Mouse (Mus musculus) gastrocnemius, postnatal 25 days (tissue): Measurements from ENCODE around the gene Asb8. TPM values are rescaled to one million over a fixed set of nuclear protein-coding genes. Genes with fewer than 3 reads are reported as not detected.

Source experiments
- DNase-seq: peaks from one replicate; pipeline ENCODE4 v3.0.0; 2022
- total RNA-seq, 2 experiments: library from RNA; stranded (reverse); gene quantifications; 1 replicate in 1 of 2; 2 replicates in 1 of 2; pipeline ENCODE4 v1.2.3; 2021

Gene Asb8
- total RNA-seq, 2 experiments from 2014 or later = 102 to 145 TPM

- DNase-seq = no peak
Measured at GRCm38 (mm10) chr15:98155944-98156343, 9.5 kb downstream of the Asb8 start.

GRCm38 (mm10) chr15:98155272-98155671 lies 10.2 kb downstream of the Asb8 start:
- no peak for DNase-seq

- no peak for DNase-seq
Measured at GRCm38 (mm10) chr15:98154631-98155030, 10.8 kb downstream of the Asb8 start.

- DNase-seq = no peak
Measured at GRCm38 (mm10) chr15:98154146-98154545, 11.3 kb downstream of the Asb8 start.

GRCm38 (mm10) chr15:98153625-98154024 lies 11.8 kb downstream of the Asb8 start:
- no peak for DNase-seq

GRCm38 (mm10) chr15:98152916-98153315 lies 12.5 kb downstream of the Asb8 start:
- no peak for DNase-seq

GRCm38 (mm10) chr15:98149166-98149602 lies 16.2 kb downstream of the Asb8 start:
- peak; percentile 67 for DNase-seq

GRCm38 (mm10) chr15:98148356-98148755 lies 17.1 kb downstream of the Asb8 start:
- no peak for DNase-seq

GRCm38 (mm10) chr15:98145559-98146181 lies 19.8 kb downstream of the Asb8 start:
- DNase-seq = peak; percentile 92

- no peak for DNase-seq
Measured at GRCm38 (mm10) chr15:98144861-98145507, 20.4 kb downstream of the Asb8 start.

- no peak for DNase-seq
Measured at GRCm38 (mm10) chr15:98142515-98142914, 22.9 kb downstream of the Asb8 start.

- no peak for DNase-seq
Measured at GRCm38 (mm10) chr15:98140809-98141208, 24.6 kb downstream of the Asb8 start.

- no peak for DNase-seq
Measured at GRCm38 (mm10) chr15:98139763-98140162, 25.7 kb downstream of the Asb8 start.

GRCm38 (mm10) chr15:98136871-98137270 lies 28.6 kb downstream of the Asb8 start:
- DNase-seq = no peak

- no peak for DNase-seq
Measured at GRCm38 (mm10) chr15:98135671-98136070, 29.8 kb downstream of the Asb8 start.

GRCm38 (mm10) chr15:98134666-98135065 lies 30.8 kb downstream of the Asb8 start:
- no peak for DNase-seq

- DNase-seq = no peak
Measured at GRCm38 (mm10) chr15:98134034-98134433, 31.4 kb downstream of the Asb8 start.

GRCm38 (mm10) chr15:98133471-98133870 lies 32.0 kb downstream of the Asb8 start:
- DNase-seq = no peak

GRCm38 (mm10) chr15:98131942-98132655 lies 33.3 kb downstream of the Asb8 start:
- DNase-seq = no peak

GRCm38 (mm10) chr15:98131451-98131850 lies 34.0 kb downstream of the Asb8 start:
- no peak for DNase-seq

- peak; percentile 78 for DNase-seq
Measured at GRCm38 (mm10) chr15:98131001-98131400, 34.4 kb downstream of the Asb8 start.

GRCm38 (mm10) chr15:98120831-98121230 lies 44.6 kb downstream of the Asb8 start:
- DNase-seq = no peak

- peak; percentile 76 for DNase-seq
Measured at GRCm38 (mm10) chr15:98119363-98119762, 46.1 kb downstream of the Asb8 start.
